Mouse (Mus musculus) frontal cortex, postnatal 36 days (tissue): ENCODE results near the gene Csgalnact2.
A peak's percentile ranks its signal among the peaks of the same experiment; 100 is the strongest.

Experiments
- DNase-seq, 2 experiments: peaks; one replicate each; pipeline ENCODE4 v3.0.0; 2022; ENCODE audit warnings: low spot score in 2 of 2

The Csgalnact2 gene

GRCm38 (mm10) chr6:118138731-118139709 is at the start of gene Csgalnact2:
Gene Csgalnact2, minus strand, starts transcription at chr6:118139140.
- peak; percentile 90 to 92 for DNase-seq

DNA sequence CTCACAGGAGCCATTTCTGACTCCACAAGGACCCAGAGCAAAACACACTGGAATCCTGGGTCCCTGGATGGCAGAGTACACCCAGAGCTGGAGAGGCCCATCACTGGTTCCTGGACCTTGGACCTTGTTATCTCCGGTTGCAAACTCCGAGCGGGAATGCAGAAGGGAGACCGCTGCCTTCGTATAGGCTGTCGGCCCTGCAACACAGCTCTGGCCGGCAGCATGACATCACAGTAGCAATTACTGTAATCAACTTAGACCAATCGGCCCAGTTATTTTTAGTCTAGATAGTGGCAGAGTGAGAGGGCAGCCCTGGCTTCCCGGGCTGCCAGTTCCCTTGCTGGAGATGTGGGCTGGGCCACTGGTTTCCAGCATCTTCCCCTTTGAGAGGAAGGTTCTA is 49.7 kb upstream of the Csgalnact2 start:
- DNase-seq, result no peak

- DNase-seq, result no peak
Observed at GRCm38 (mm10) chr6:118187285-118187641, 48.3 kb upstream of the Csgalnact2 start.

DNA sequence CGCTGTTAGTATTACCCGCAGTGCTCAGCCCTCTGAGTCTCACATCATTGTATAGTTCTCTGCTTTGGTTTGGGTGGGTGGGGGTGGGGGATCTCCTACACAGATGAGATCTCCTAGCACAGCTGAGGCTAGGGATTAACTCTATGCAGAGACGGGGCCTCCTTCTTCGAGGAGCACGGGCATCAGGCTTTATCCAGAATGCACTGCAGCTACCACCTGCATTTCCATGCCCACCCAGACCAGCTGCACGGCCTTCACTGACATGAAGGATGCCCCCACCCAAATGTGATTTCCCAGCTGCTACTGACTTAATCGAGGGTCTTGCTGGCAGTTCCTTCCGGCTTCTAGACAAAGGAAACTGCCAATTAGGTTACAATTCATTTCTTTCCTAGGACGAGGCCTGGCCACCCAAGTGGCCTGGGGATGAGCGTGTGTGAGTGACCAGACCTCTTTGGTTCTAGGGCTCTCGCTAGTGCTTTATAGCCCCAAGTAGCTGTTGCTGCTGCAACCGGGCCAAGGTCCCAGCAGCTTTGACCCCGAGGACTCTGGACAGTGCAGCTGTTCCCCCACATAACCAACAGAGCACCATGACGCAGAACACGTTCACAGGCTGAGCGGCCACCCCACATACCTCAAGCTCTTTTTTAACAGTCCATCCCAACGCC is 47.8 kb upstream of the Csgalnact2 start:
- no peak for DNase-seq

GRCm38 (mm10) chr6:118184126-118184525 is 45.2 kb upstream of the Csgalnact2 start:
- no peak for DNase-seq

GRCm38 (mm10) chr6:118180085-118180423 is 41.1 kb upstream of the Csgalnact2 start:
- DNase-seq, result no peak

GRCm38 (mm10) chr6:118179316-118180084 is 40.6 kb upstream of the Csgalnact2 start:
- DNase-seq, result peak; percentile 67 to 77

- DNase-seq, result no peak
Observed at GRCm38 (mm10) chr6:118173975-118174328, 35.0 kb upstream of the Csgalnact2 start.

DNA sequence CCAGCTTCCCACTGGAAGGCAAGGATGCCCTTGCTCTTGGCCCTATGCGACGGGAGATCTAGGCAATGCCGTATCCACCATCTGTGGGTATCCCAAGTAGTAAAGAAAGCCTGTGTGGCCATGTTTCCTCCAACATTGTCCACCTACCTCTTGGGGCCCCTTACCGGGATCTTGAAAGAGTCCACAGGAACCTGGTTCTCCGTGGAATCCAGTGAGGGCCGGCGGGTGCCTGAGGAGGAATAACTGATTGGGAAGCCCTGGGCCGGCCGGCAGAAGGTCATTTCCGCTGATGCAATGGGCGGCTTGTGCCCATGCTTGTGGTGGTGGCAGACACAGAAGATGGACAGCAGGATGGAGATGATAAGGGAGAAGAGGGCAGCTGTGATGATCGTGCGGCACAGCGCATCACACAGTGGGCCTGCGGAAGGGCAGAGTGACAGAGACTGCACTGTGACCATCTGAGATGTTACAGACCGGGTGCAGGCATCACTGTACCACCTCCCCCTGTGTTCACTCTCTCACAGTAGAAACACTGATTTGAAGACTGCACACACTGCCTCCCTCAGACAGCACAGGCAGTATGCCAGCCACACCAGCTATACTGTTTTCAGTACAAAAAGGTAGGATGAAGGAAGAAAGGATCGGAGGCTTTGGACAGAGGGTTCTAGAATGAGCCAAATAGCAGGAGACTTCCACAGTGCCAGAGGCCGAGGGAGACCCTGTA is 34.5 kb upstream of the Csgalnact2 start:
- DNase-seq, result peak; percentile 26 to 35

- no peak for DNase-seq
Observed at GRCm38 (mm10) chr6:118171386-118171785, 32.4 kb upstream of the Csgalnact2 start.

DNA sequence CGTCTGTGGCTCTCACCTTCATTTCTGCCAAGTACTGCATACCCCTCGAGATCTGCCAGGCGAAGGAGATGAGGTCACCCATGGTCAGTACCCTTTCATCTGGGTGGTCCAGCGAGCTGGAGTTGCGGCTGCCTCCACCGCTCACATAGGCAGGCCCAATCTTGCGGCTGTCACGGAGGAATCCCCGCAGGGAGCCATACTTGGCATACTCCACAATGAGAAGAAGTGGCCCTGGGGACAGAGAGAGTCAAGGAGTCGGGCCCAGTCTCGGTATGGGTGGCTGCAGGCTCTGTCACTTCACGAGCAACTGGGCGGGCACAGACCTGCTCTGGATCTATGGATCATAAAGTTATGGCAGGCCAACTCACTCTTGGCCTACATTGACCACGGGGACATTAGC is 29.2 kb upstream of the Csgalnact2 start:
- no peak for DNase-seq

GRCm38 (mm10) chr6:118167013-118167412 is 28.1 kb upstream of the Csgalnact2 start:
- DNase-seq, result no peak

DNA sequence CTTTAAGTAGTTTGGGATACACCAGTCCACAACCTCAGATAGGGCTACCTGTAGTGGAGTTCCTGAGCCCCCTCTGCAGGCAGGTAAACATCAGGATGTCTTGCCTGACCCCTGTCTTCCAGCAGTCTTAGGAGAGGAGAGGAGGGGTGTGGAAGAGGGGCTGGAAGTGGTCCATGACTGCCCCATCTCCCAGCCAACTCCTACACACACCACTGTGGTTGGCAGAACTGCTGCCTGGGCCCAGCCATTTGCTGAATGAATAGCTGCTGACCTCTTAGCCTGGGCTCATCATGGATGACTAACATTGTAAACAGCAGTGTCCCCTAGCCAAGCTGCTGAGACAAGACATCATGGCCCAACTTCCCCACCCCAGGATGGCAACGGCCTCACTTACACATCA is 26.6 kb upstream of the Csgalnact2 start:
- no peak for DNase-seq

- DNase-seq, result no peak
Observed at GRCm38 (mm10) chr6:118164691-118165090, 25.8 kb upstream of the Csgalnact2 start.

GRCm38 (mm10) chr6:118163086-118163485 is 24.1 kb upstream of the Csgalnact2 start:
- no peak for DNase-seq

- DNase-seq, result no peak
Observed at GRCm38 (mm10) chr6:118162457-118163082, 23.6 kb upstream of the Csgalnact2 start.

DNA sequence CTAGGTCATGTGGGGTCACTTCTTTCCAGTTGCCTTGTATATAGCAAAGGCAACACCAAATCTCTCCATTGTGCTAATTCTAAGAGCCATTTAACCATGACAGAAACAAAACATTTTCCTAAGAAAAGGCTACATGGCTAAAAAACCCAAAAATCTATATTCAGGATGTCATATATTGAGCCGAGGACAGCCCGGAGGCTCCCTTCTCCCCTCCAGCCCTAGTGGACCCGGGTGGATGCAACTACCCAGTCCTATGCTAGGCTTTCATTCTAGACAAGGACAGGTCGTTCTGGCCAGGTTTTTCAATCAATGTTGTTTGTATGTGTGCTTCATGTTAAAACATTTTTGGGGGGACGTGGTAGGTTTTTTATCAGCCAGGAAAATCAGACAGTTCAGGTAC is 14.2 kb upstream of the Csgalnact2 start:
- no peak for DNase-seq

DNA sequence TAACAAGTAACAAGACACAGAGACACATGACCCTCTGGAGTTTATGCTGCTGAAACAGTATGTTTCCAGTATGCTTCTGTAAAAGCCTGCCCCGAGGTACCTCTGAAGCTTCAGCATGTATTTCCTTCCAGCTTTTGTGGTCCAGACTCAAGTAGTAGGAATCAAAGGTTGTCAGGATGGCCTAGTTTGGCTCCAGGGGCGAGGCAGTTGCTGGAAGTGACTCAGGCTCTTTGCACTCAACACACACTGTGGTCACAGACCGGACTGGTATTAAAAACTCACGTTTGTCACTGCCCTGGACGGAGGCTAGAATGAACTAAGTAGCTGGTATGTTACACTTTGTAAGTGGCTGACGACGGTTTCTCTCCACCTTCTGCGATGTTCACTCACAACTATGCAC is 12.0 kb upstream of the Csgalnact2 start:
- DNase-seq, result no peak

DNA sequence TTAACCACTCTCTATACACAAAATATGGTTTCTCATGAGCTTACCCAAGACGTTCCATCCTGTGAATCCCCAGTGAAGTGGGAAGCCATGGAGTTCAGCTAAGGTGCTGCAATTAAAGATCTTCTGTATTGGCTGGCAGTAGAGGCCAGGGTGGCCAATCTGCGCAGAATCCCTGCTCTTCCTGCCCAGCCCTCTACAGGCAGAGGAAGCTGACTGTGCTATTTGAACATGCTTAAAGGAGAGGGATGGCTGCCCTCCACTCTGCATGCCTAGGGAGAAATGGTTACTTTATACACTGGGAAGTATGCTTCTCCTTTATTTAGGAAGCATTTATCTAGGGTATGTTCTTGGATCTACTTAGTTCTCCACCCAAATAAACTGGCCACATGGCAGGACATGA is 11.6 kb upstream of the Csgalnact2 start:
- no peak for DNase-seq

DNA sequence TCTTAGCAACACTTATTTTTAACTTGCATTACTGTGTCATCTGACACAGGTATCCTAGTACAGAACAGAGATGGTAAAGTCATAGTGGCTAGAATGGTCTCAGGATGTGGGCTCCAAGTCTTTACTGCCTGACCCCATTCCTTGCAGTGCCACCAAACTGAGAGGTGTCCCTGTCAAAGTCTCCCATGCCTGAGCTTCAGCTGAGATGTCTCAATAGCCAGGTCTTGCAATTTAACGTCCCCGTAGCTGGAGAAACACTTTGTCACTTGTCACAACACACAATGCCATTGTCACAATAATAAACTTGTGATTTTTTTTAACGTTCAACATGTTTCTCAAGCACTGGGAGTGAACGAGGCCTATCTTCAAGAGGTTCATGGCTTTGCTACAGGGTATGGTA is 11.2 kb upstream of the Csgalnact2 start:
- no peak for DNase-seq

DNA sequence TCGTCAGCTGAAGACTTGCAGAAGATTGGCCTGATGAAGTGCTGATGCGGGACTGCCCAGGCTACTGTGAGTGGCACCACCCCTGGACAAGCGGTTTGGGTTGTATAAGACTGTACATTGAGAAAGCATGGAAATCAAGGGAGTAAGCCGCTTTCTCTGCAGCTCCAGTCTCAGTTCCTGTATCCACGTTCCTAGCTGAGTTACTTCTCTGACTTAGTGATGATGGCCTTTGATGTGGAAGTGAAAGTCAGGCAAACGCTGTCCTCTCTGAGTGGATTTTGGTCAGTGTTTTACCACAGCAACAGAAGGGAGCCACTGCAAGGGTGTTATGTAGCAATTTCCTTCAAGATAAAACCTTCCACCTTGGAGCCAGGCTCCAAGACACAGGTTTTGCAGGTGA is 2.0 kb upstream of the Csgalnact2 start:
- no peak for DNase-seq
